Mouse (Mus musculus) G1E-ER4 (cell line): ENCODE results near the gene Arhgef39. TPM values are rescaled to one million over a fixed set of nuclear protein-coding genes. Genes with fewer than 3 reads are reported as not detected.

Experiments used
- GATA1 ChIP-seq: IDR thresholded peaks from one replicate; pipeline ENCODE4 v1.8.0; 2012; ENCODE audit warnings: low read length, inconsistent platforms
- polyA plus RNA-seq: library from polyadenylated mRNA; stranded (reverse); fragments of >175 nt; gene quantifications from 2 replicates; pipeline ENCODE4 v1.2.3, GENCODE M21; 2012

The Arhgef39 gene
- polyA plus RNA-seq, 1 experiment: 14.1 TPM

- no peak for TF ChIP-seq GATA1
Measured at GRCm38 (mm10) chr4:43463102-43463501, 36.4 kb downstream of the Arhgef39 start.

- TF ChIP-seq GATA1: no peak
Measured at GRCm38 (mm10) chr4:43457124-43457523, 42.4 kb downstream of the Arhgef39 start.

GRCm38 (mm10) chr4:43456470-43456869, 43.0 kb downstream of the Arhgef39 start:
- TF ChIP-seq GATA1: no peak

GRCm38 (mm10) chr4:43454041-43454836, 45.3 kb downstream of the Arhgef39 start, which contains the start of gene Cd72:
TSS of gene Cd72 (minus strand) at chr4:43454628.
- no peak for TF ChIP-seq GATA1

DNA sequence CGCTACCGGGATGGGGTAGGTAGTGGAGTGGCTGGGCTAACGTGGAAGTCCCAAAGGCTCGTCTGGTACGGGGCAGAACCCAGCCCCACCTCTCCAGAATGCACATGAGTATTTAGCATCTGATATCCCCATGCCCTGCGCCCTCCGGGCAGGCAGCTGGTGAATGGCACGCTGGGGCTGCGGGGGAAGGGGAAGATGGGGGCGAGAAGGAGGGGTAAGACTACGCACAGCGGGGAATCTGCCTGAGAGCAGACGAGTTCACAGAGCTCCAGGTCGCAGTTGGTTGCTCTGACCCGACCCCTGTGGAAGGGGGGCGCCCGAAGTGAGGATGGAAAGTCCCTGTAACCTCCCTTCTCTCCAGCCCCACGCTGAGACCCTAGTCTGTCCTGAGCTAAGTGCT, 46.1 kb downstream of the Arhgef39 start:
- no peak for TF ChIP-seq GATA1

GRCm38 (mm10) chr4:43452315-43452714, 47.2 kb downstream of the Arhgef39 start:
- no peak for TF ChIP-seq GATA1

DNA sequence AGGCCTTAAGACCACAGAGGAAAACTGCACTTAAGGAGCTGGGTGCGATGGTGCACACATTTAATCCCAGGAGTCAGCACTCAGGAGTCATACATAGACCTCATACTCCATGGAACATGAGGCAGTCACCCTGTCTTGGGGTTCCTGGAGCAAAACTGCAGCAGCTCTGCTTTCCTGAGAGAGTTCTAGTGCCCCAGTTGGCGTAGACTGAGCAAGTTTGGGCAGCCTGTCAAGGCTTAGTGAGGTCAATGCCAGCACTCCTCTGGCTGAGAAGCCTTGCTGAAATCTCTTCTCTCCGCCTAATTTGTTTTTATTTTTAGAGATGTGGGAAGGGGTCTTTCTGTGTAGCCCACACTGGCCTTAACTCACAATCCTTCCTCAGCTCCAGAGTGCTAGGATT, 50.9 kb downstream of the Arhgef39 start:
- no peak for TF ChIP-seq GATA1

DNA sequence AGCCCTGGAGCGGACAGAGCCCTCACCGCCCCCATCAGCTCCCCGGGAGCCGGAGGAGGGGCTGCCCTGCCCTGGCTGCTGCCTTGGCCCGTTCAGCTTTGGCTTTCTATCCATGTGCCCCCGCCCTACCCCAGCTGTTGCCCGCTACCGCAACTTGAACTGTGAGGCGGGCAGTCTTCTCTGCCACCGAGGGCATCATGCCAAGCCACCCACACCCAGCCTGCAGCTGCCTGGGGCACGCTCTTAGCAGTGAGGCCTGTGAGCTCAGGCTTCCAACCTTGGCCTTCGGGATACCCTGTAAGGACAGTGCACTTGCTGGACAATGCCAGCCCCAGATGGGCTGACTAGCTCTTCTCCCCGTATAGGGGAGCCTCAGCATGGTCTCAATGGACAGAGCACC, 52.2 kb downstream of the Arhgef39 start:
- no peak for TF ChIP-seq GATA1

Other genes starting within 250 kb of the Arhgef39 start
- gene Atp8b5, start 232.5 kb downstream of the Arhgef39 start, polyA plus RNA-seq: 0.06 TPM in 1 of 2 replicates, not detected in the other
- gene Rusc2, start 117.7 kb downstream of the Arhgef39 start, polyA plus RNA-seq: 1.1 and 1.2 TPM in 2 replicates
- gene Fam166b, start 70.6 kb downstream of the Arhgef39 start, polyA plus RNA-seq: not detected in 2 replicates
- 54.2 and 56.9 TPM in 2 replicates for gene Tesk1, start 57.8 kb downstream of the Arhgef39 start, polyA plus RNA-seq
- gene Cd72, start 45.1 kb downstream of the Arhgef39 start, polyA plus RNA-seq: not detected in 2 replicates
- not detected in 2 replicates for gene Sit1, start 16.0 kb downstream of the Arhgef39 start, polyA plus RNA-seq
- gene Ccdc107, start 6.8 kb downstream of the Arhgef39 start, polyA plus RNA-seq: 69.1 and 82.1 TPM in 2 replicates
- gene Car9, start 7.3 kb upstream of the Arhgef39 start, polyA plus RNA-seq: not detected in 2 replicates
- gene Tpm2, start 24.1 kb upstream of the Arhgef39 start, polyA plus RNA-seq: not detected in 2 replicates
- 1.6 and 2.6 TPM in 2 replicates for gene Creb3, start 62.6 kb upstream of the Arhgef39 start, polyA plus RNA-seq
- gene Tln1, start 63.0 kb upstream of the Arhgef39 start, polyA plus RNA-seq: 169 and 178 TPM in 2 replicates
- gene Rgp1, start 79.0 kb upstream of the Arhgef39 start, polyA plus RNA-seq: 31.2 and 129 TPM in 2 replicates
- 13.5 and 21.5 TPM in 2 replicates for gene Gba2, start 79.2 kb upstream of the Arhgef39 start, polyA plus RNA-seq
- not detected in 2 replicates for gene Msmp, start 84.8 kb upstream of the Arhgef39 start, polyA plus RNA-seq
- 0.11 TPM in 2 replicates for gene Npr2, start 132.2 kb upstream of the Arhgef39 start, polyA plus RNA-seq
- not detected in 2 replicates for gene Spag8, start 153.9 kb upstream of the Arhgef39 start, polyA plus RNA-seq
- 45.3 and 51.0 TPM in 2 replicates for gene Hint2, start 156.8 kb upstream of the Arhgef39 start, polyA plus RNA-seq
- 3.2 and 3.4 TPM in 2 replicates for gene Tmem8b, start 169.3 kb upstream of the Arhgef39 start, polyA plus RNA-seq
- gene Fam221b, start 169.4 kb upstream of the Arhgef39 start, polyA plus RNA-seq: 0.01 and 0.02 TPM in 2 replicates
- not detected in 2 replicates for gene Olfr70, start 201.1 kb upstream of the Arhgef39 start, polyA plus RNA-seq
- not detected in 2 replicates for gene Olfr71, start 210.6 kb upstream of the Arhgef39 start, polyA plus RNA-seq
- gene Hrct1, start 227.5 kb upstream of the Arhgef39 start, polyA plus RNA-seq: not detected in 2 replicates
- not detected in 2 replicates for gene Spaar, start 230.3 kb upstream of the Arhgef39 start, polyA plus RNA-seq